In the genomic region with DNA sequence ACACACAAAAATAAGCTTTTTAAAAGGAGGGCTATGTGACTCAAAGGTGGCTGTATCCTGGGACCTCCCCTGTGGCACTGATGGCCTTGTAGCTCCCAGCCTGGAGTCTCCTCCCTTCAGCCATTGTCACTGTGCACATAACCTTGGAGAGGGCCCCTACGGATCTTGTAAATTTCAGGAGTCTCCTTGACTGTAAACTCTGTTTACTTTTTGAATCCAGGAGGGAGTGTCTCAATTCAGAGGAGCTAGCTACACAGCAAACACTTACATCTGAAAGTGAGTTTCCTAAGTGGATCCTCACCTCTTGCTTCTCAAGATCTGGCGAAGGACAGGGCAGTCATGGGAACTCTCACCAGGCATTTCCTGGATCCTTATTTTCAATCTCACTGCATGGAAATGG, we compare ENCODE assay signal across 18 mouse cellular contexts. TPM values are rescaled to one million over a fixed set of nuclear protein-coding genes. Genes with fewer than 3 reads are reported as not detected.
"Had no signal": no experiment of that assay in that cellular context is flagged by ENCODE, and none has a peak within 500 bp of the region (broad histone marks: within the 10 kb centered on the region; RNA-seq: fewer than 3 reads in every experiment).

No protein-coding gene starts in this region.

- H3K4me3 ChIP-seq: intestine, embryonic 15.5 days; kidney, embryonic 15.5 days; left cerebral cortex, adult 2 months; limb, embryonic 15.5 days; liver, embryonic 12.5 days; lung, embryonic 15.5 days; midbrain, embryonic 10.5 days; myocyte had no signal

- H3K27me3 ChIP-seq: intestine, embryonic 15.5 days; kidney, embryonic 15.5 days; limb, embryonic 15.5 days; lung, embryonic 15.5 days had no signal

- H3K36me3 ChIP-seq: intestine, embryonic 15.5 days; kidney, embryonic 15.5 days; limb, embryonic 15.5 days; liver, embryonic 12.5 days; lung, embryonic 15.5 days; midbrain, embryonic 10.5 days had no signal

- H3K4me1 ChIP-seq: kidney, embryonic 15.5 days; limb, embryonic 15.5 days; liver, embryonic 12.5 days had no signal

- H3K27ac ChIP-seq: intestine, embryonic 15.5 days; kidney, embryonic 15.5 days; left cerebral cortex, adult 2 months; limb, embryonic 15.5 days; liver, embryonic 12.5 days; lung, embryonic 15.5 days; midbrain, embryonic 10.5 days had no signal

- DNase-seq: kidney, adult 2 months; kidney, postnatal 14 days; midbrain, embryonic 14.5 days; retina, postnatal 1 day; right cerebral cortex, postnatal 4 days; thymus, adult 2 months; thymus, postnatal 25 days had no signal

RNA-seq across cellular contexts. Expression of a gene that starts 8.3 kb away (rescaled TPM):
- total RNA-seq: left cerebral cortex, adult 2 months; left cerebral cortex, postnatal 14 days had no signal
- polyA plus RNA-seq: kidney, embryonic 15.5 days; limb, embryonic 11.5 days; limb, embryonic 15.5 days; liver, embryonic 12.5 days; lung, embryonic 15.5 days; midbrain, embryonic 10.5 days; midbrain, embryonic 14.5 days; myocyte; neural tube, embryonic 11.5 days had no signal
